Mouse (Mus musculus) urinary bladder, postnatal 4 days (tissue): Measurements from ENCODE around the gene Pitpnc1.

Experiments
- DNase-seq, 2 experiments: peaks; one replicate each; pipeline ENCODE4 v3.0.0; 2021 to 2022; ENCODE audit warnings: low spot score in 2 of 2

The Pitpnc1 gene

GRCm38 (mm10) chr11:107468252-107469030 lies 2.1 kb downstream of the Pitpnc1 start:
- no peak for DNase-seq

- DNase-seq: no peak
Observed at GRCm38 (mm10) chr11:107466611-107467391, 3.7 kb downstream of the Pitpnc1 start.

- DNase-seq: no peak
Observed at GRCm38 (mm10) chr11:107465969-107466368, 4.5 kb downstream of the Pitpnc1 start.

DNA sequence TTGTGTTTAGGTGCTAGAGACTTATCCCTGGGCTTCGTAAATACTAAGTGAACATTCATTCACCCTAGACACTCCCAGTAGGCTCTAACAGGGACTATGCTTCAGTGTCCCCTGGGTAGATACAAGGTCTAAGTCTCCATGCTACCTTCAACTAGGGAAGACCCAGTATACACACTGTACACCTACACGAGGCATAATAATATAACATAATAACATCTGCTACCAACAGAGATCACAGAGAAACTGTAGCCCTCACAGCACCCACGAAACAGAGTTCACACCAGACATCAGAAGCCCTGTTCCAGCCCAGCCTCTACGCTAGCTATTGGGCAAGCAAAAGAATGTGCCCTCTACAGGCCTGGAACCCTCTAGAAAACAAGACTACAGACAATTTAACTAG lies 5.5 kb downstream of the Pitpnc1 start:
- DNase-seq: no peak

- no peak for DNase-seq
Observed at GRCm38 (mm10) chr11:107464141-107464540, 6.4 kb downstream of the Pitpnc1 start.

DNA sequence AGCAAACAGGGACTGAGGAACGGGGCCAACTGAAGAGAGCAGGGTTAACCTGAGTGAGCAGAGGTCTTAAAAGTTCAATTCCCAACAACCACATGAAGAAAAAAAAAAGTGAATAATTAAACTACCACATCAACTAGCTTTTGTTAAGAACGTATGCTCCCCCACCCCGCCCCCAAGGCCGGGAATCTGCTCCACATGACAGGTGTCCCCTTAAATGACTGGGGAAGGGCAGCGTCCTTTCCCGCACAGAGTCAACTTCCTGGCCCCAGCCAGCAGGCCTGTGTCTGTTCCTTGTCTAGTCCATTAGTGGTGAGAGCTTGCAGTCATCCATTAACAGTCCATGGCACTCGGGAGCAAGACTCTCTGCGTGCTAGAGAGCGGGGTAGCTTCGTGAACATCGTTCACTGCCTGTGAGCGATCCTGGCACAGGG lies 7.2 kb downstream of the Pitpnc1 start:
- no peak for DNase-seq

GRCm38 (mm10) chr11:107462478-107462877 lies 8.0 kb downstream of the Pitpnc1 start:
- DNase-seq: no peak

- no peak for DNase-seq
Observed at GRCm38 (mm10) chr11:107459828-107460227, 10.7 kb downstream of the Pitpnc1 start.

DNA sequence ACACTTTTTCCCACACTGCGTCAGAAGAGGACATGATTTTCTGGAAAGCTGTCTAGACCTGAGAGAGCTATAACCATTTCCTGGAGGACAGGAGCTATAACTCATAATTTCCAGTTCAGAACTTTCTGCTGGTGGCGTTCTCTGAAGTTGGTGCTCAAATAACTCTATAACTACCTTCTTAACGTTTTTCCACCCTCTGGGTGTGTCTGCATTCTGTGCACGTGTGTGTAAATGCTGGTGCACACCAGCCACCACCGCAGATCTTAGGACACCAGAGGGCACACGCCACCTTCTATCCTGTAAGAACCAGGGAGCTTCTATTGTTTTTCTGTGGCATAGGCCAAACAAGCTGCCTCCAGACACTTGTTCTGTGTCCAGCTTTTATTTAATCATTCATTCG lies 11.5 kb downstream of the Pitpnc1 start:
- DNase-seq: no peak

GRCm38 (mm10) chr11:107458286-107458685 lies 12.2 kb downstream of the Pitpnc1 start:
- no peak for DNase-seq

DNA sequence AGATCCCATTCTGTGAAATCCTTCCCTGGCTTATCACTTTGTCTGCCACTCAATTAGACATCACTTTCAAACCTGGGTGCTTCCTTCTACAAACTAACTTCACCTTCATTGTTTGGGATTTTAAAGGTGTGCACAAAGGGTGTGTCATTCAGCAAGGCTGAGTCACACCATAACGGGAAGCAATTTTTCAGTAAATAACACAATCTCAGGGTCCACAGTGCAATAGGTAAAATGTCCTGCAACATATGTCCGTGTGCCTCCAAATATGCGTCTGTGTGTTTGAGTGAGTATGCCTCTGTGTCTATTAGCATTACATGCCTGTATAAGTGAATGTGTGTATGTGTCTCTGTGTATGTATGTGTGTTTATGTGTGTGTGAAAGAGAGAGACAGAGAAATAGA lies 13.2 kb downstream of the Pitpnc1 start:
- no peak for DNase-seq

DNA sequence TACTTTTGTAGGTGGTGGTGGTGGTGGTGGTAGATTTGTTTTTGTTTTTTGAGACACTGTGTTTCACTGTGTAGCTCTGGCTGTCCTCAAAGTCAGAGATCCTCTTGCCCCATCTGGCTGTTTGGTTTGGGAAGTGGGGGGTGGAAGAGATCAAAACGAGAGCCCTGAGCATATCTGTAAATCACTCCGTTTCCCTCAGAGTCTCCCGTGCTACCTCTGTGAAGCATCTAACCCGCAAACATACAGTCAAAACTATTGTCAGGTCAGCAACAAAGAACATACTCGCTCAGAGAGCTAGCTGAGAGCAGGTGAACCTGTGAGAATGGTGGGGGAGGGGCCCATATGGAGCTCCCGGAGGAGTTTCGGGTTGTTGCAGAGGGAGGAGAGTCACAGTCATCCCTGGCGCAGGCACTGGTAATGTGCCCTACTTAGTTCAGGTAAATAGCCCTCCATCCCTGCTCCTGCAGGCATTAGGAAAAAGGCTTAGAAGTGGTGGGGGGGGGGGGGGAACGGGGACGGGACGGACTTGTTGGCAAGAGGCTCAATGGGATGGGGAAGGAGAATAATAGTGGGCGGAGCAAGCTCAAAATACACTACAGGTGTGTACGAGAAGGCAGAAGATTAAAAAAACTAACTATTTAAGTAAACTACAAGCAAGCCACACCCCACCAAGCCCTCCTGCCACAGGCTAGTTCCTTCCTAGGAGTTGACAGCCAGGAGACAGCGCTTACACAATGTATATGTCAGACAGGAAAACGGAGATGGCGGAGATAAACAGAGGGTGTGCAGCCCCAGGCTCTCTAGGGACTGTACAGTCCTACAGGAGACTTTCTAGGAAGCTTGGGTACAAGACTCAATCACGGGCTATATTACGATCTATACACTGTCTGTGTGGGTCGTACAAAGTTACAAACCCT lies 15.7 kb downstream of the Pitpnc1 start:
- no peak for DNase-seq

- no peak for DNase-seq
Observed at GRCm38 (mm10) chr11:107452053-107452452, 18.4 kb downstream of the Pitpnc1 start.

DNA sequence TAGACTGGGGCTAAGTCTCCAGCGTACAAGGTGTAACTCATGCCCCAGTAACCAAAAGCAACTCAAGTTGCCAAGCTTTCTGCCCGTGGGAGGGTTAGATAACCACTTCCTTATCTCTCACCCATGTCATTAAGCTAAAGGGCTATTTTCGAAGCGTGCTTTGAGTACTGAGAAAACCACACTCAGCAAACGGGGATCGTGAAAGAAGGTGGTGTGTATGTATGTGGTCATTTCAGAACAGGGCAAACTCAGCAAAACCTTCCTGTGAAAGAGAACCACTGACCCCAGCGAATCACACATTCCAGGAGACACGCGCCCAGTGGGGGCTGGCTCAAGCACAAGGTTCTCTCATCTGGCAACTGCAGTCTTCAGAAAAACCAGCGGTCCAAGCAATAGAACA lies 19.4 kb downstream of the Pitpnc1 start:
- no peak for DNase-seq

DNA sequence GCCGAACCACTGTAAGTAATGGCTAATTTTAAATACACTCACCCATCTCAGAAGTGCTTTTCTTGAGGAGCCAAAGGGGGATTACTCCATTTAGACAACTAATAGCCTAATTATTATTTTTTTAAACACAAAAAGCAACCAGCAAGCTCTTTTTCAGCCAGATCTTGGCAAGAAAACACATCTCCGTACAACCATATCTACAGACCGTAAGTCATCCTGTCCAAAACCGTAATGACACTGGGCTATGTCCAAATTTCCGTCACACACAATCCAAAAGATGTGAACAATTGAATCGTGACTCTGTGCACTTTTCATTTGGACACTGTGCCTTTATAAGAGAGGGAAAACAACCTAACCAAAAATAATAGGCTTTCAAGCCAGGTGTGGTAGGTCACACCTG lies 20.4 kb downstream of the Pitpnc1 start:
- no peak for DNase-seq

DNA sequence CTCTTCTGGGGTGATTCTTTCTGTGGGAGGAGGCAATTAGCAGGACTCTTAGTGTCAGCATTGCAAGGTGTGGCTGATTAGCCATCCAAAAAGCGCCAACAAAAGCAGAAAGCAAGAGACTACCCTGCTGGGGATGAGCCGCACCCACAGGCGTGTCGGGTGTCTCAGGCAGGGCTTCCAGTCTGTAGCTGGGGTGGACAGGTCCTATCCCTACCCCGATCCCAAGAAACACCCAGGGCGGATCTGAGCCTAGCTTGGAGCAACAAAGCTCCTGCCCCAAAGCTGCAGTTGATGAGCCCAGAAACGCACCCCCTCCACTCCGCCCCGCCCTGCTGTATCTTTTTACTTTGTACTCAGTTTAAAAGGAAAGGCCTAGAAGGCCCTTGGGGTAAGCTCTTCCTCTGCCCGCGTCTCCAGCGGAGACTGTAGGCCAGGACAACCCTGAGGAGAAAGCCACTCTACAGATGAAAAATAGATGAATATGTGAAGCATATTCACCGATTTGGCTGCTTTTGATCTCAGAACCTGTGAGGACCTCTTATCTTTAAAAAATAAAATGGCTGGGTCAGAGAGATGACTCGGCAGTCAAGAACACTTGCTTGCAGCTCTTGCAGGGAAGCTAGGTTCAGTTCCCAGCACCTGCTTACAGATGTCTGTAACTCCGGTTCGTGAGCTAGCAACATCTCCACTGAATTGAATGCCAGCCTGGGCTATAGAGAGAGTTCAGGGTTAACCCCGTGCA lies 21.2 kb downstream of the Pitpnc1 start:
- DNase-seq: no peak

- no peak for DNase-seq
Observed at GRCm38 (mm10) chr11:107447915-107448314, 22.6 kb downstream of the Pitpnc1 start.

- DNase-seq: no peak
Observed at GRCm38 (mm10) chr11:107447349-107447748, 23.1 kb downstream of the Pitpnc1 start.

GRCm38 (mm10) chr11:107446650-107447049 lies 23.8 kb downstream of the Pitpnc1 start:
- DNase-seq: no peak

GRCm38 (mm10) chr11:107445683-107446082 lies 24.8 kb downstream of the Pitpnc1 start:
- DNase-seq: no peak
